Mouse (Mus musculus) kidney, embryonic 16.5 days (tissue): ENCODE data around the gene Epn2. TPM values are rescaled to one million over a fixed set of nuclear protein-coding genes. Genes with fewer than 3 reads are reported as not detected.

Experiments used
- ATAC-seq: fragments of 200-750 bp; cut with Nextera tagmentation; 2 replicates; pipeline ENCODE4 v1.8.0; 2017; ENCODE audit warnings: moderate TSS enrichment; ENCODE audit not compliant: low FRiP score, low TSS enrichment
- H3K27ac ChIP-seq: fragments of 300-500 bp; sonication (generic); 2 replicates; pipeline ENCODE4 v1.5.1; 2014; ENCODE audit warnings: low read length
- H3K27me3 ChIP-seq: fragments of 300-500 bp; sonication (generic); 2 replicates; pipeline ENCODE4 v1.6.1; 2014; ENCODE audit warnings: low read length, control low read depth, mixed read lengths; ENCODE audit not compliant: insufficient read depth
- H3K36me3 ChIP-seq: fragments of 300-500 bp; sonication (generic); 2 replicates; pipeline ENCODE4 v1.6.1; 2014; ENCODE audit warnings: low read length, control low read depth, mixed read lengths; ENCODE audit not compliant: insufficient read depth
- H3K4me1 ChIP-seq: fragments of 300-500 bp; sonication (generic); 2 replicates; pipeline ENCODE4 v1.6.1; 2014; ENCODE audit warnings: low read length, control low read depth, mixed read lengths; ENCODE audit not compliant: insufficient read depth
- H3K4me2 ChIP-seq: fragments of 300-500 bp; sonication (generic); replicated peaks from 2 replicates; pipeline ENCODE4 v1.6.1; 2014; ENCODE audit warnings: low read depth, low read length
- H3K4me3 ChIP-seq: fragments of 300-500 bp; sonication (generic); 2 replicates; pipeline ENCODE4 v1.5.1; 2014; ENCODE audit warnings: mild to moderate bottlenecking, low read length
- H3K9ac ChIP-seq: fragments of 300-500 bp; sonication (generic); replicated peaks from 2 replicates; pipeline ENCODE4 v1.6.1; 2014; ENCODE audit warnings: low read length
- H3K9me3 ChIP-seq: fragments of 300-500 bp; sonication (generic); 2 replicates; pipeline ENCODE4 v1.6.1; 2016; ENCODE audit warnings: low read length, control low read depth
- WGBS: fragments of 180-500 bp; shearing (Covaris S2); extraction: QIAGEN DNeasy Blood & Tissue Kit; methylation state at CpG from one replicate; pipeline ENCODE4 v1.1.7; 2014; 5-methylcytosine and 5-hydroxymethylcytosine counted together
- polyA plus RNA-seq: library from polyadenylated mRNA; unstranded; fragments of >200 nt; fragmentation: Nextera tagmentation; extraction: Ambion mirVana; gene quantifications from 2 replicates; pipeline ENCODE4 v1.2.1, GENCODE M21; 2015

The Epn2 gene
- polyA plus RNA-seq, 1 experiment from 2014 or later, result 25.0 TPM

DNA sequence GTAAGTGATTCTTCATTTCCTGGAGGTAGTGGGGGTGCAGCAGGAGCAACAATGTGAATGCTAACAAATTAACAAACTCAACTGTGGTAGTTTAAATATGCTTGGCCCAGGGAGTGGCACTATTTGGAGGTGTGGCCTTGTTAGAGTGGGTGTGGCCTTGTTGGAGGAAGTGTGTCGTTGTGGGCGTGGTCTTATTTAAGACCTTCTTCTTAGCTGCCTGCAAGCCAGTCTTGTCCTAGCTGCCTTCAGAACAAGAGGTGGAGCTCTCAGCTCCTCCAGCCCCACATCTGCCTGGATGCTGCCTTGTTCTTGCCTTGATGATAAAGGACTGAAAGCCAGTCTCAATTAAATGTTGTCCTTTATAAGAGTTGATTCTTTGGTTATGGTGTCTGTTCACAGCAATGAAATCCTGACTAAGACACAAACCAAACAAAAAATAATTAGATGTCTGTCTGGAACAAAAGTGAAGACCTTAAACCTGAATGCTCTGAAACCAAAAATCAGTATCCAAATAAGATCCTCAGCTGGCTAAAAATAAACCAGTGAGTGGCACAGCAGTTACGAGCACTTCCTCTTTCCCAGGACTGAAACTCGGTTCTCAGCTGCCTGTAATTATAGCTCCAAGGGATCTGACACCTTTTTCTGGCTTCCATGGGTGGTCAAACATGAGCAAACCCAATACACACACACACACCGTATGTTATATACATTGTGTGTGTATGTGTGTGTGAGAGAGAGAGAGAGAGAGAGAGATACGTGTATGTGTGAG, 80.6 kb downstream of the Epn2 start:
- no peak for ATAC-seq
- Histone ChIP-seq H3K9me3 (no peaks in the 10 kb centered on the region), H3K27ac (no peak overlapping the region), H3K4me3 (no peak overlapping the region), H3K27me3 (no peaks in the 10 kb centered on the region), H3K36me3 (no peaks in the 10 kb centered on the region), H3K4me2 (no peak overlapping the region), H3K4me1 (peaks cover 5% of the 10 kb centered on the region; the same call in 1 of the 2 replicates), H3K9ac (no peak overlapping the region)
- 61% methylated on average over 6 of the region's 6 CpGs for WGBS

GRCm38 (mm10) chr11:61497490-61497889, 82.0 kb downstream of the Epn2 start:
- WGBS, result 86% methylated on average over 1 of the region's 1 CpGs
- Histone ChIP-seq H3K36me3 (peaks cover 3% of the 10 kb centered on the region; the same call in 1 of the 2 replicates), H3K27ac (no peak overlapping the region), H3K27me3 (no peaks in the 10 kb centered on the region), H3K4me2 (no peak overlapping the region), H3K4me3 (no peak overlapping the region), H3K4me1 (peaks cover 14% of the 10 kb centered on the region), H3K9me3 (no peaks in the 10 kb centered on the region), H3K9ac (no peak overlapping the region)
- no peak for ATAC-seq

- peak overlapping the region; percentile 91; the same call in 1 of the 2 replicates for H3K27ac ChIP-seq
- H3K27me3 ChIP-seq, result no peaks in the 10 kb centered on the region
- no peak overlapping the region for H3K4me2 ChIP-seq
- ATAC-seq, result no peak
- H3K4me1 ChIP-seq, result peaks cover 19% of the 10 kb centered on the region
- WGBS, result 83% methylated on average over 2 of the region's 2 CpGs
- H3K4me3 ChIP-seq, result no peak overlapping the region
- no peaks in the 10 kb centered on the region for H3K9me3 ChIP-seq
- H3K9ac ChIP-seq, result no peak overlapping the region; the same call in 1 of the 2 replicates
- H3K36me3 ChIP-seq, result peaks cover 23% of the 10 kb centered on the region
Measured at GRCm38 (mm10) chr11:61495528-61495927, 84.0 kb downstream of the Epn2 start.

DNA sequence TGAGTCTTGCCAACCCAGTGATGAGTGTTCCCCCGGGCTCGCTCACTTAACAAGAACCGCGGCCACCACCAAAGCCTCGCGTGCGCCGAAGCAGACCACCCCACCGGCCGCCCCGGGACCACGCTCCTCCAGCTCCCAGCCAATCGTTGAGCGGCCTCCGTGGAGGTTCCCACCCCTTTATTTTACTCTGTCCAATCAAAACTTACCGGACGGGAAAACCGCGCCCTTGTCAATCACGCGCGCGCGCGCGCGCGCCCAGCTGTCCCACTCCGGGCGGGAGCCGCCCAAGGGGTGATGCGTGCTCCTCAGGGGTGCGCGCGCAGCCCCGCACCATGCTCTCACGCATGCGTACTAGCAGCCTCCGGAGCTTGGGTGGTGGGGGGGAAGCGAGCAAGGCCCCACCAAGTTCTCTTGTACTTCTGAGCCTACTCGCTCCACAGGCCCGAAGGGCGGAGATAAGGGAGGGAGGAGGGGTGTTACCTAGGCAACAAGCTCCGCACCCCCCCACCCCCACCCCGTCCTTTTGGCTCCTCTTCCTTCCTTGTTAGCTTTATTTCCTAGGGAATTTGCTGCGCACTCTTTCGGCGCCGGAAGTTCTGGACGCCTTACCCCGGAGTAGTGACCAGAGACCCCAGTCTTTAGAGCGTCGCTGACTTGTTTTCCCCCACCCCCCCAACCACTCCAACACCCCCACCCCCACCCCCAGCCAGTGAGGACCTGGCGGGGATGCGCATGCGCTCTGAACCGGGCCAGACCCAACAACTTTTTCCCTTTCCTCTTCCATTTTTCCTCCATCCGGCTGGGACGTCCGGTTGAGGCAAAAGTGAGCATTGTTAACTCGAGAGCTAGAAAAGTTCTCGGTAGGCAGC, 85.1 kb downstream of the Epn2 start, which contains the start of gene Mapk7:
Mapk7 (minus strand) TSS at position 278 of the 869 bp plus-strand sequence.
- no peaks in the 10 kb centered on the region for H3K27me3 ChIP-seq
- peak within 1 kb of the TSS; percentile 98 for H3K4me3 ChIP-seq
- under 1% methylated on average over 62 of the region's 62 CpGs for WGBS
- peak within 1 kb of the TSS; percentile 85 for H3K4me2 ChIP-seq
- peaks cover 24% of the 10 kb centered on the region for H3K4me1 ChIP-seq
- peak within 1 kb of the TSS; percentile 94 for H3K9ac ChIP-seq
- peaks cover 34% of the 10 kb centered on the region for H3K36me3 ChIP-seq
- peak within 1 kb of the TSS; percentile 91 for H3K27ac ChIP-seq
- H3K9me3 ChIP-seq, result no peaks in the 10 kb centered on the region
- ATAC-seq, result peak; percentile 95

DNA sequence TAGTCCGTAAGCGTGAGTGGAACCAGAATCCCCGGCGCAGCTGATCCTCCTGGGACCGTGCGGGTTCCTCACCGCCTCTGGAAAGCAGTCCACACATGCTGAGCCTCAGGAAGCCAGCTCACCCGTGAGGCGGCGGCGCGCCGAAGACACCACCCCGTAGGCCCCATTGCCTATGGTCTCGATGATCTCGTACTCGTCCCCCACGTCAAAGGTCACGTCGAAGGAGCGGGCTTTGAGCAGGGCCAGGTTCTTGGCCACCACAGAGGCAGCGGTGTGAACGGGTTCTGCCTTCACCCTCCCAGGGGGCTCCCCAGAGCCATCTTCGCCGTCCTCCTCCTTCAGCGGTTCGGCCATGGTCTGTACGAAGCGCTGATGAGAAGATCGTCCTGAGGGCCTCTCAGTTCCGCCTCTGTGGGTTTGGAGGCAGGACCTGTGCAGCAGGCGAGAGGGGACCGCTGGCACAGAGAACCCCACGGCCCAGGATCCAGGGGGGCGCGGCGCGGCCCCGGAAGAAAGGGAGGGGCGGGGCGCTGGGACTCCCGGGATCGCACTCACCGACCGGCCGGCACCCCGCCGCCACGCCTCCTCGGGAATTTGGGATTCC, 85.9 kb downstream of the Epn2 start:
- peaks cover 42% of the 10 kb centered on the region for H3K36me3 ChIP-seq
- under 1% methylated on average over 46 of the region's 50 CpGs for WGBS
- H3K9me3 ChIP-seq, result no peaks in the 10 kb centered on the region
- H3K4me1 ChIP-seq, result peaks cover 24% of the 10 kb centered on the region
- no peaks in the 10 kb centered on the region for H3K27me3 ChIP-seq
- H3K4me2 ChIP-seq, result peak overlapping the region; percentile 85
- peak; percentile 67 for ATAC-seq
- H3K27ac ChIP-seq, result peak overlapping the region; percentile 81
- H3K9ac ChIP-seq, result peak overlapping the region; percentile 94
- H3K4me3 ChIP-seq, result peak overlapping the region; percentile 98

DNA sequence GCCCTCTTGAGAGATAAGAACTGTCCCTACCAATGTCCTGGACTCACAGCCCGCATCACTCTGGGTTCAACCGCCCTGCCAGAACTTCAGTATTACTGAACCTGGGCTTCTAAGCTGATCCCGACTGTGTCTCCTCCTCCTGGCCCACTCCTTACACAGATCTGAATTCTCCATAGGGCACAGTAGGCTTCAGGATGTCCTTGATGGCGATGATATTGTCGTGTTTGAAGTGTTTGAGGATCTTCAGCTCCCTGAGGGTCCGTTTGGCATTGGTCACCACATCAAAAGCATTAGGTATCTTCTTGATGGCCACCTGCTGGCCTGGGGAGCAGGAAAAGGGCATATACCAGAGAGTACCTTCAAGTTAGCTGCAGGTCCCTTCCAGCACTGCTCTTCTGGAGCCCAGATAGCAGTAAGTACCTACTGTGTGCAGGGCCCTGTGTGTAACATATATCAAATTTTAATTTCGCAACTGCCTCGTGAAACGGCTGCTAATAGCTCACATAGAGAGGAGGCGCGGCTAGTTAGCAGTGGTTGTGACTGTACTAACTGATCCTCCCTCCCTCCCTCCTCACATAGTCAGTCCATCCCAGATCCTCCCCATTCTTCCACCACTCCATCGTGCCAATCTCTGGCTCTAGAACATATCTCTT, 86.6 kb downstream of the Epn2 start:
- Histone ChIP-seq H3K27me3 (no peaks in the 10 kb centered on the region), H3K4me3 (peak overlapping the region; percentile 98), H3K36me3 (peaks cover 49% of the 10 kb centered on the region), H3K4me1 (peaks cover 27% of the 10 kb centered on the region), H3K9me3 (no peaks in the 10 kb centered on the region), H3K27ac (no peak overlapping the region), H3K9ac (peak overlapping the region; percentile 94), H3K4me2 (peak overlapping the region; percentile 85)
- ATAC-seq, result no peak
- WGBS, result 67% methylated on average over 12 of the region's 12 CpGs

DNA sequence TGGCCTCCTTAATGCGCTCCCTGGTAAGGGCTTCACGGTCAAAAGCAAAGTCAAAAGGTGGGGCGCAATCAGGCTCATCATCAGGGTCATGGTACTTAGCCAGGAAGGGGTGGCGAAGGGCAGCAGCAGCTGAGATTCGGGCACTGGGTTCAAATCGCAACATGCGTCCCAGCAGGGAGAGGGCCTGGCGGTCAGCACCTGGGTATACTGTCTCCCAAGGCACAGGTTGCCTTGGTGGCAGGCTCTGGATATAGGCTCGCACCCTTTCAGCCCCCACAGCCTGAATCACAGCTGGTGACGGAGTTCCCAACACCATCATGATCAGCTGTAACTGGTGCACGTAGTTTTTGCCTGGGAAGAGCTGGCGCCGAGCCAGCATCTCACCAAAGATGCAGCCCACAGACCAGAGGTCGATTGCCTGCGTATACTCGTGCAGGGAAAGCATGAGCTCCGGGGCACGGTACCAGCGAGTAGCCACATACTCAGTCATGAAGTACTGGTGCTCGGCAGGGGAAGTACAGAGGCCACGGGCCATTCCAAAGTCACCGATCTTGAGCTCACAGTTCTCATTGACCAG, 88.5 kb downstream of the Epn2 start:
- no peak for ATAC-seq
- H3K4me3 ChIP-seq, result no peak overlapping the region
- peaks cover 52% of the 10 kb centered on the region for H3K36me3 ChIP-seq
- H3K4me2 ChIP-seq, result no peak overlapping the region
- 91% methylated on average over 22 of the region's 22 CpGs for WGBS
- no peak overlapping the region for H3K27ac ChIP-seq
- no peaks in the 10 kb centered on the region for H3K9me3 ChIP-seq
- peaks cover 45% of the 10 kb centered on the region for H3K4me1 ChIP-seq
- no peak overlapping the region for H3K9ac ChIP-seq
- H3K27me3 ChIP-seq, result no peaks in the 10 kb centered on the region

- Histone ChIP-seq H3K27me3 (no peaks in the 10 kb centered on the region), H3K4me3 (no peak overlapping the region), H3K9ac (no peak overlapping the region), H3K27ac (no peak overlapping the region), H3K36me3 (peaks cover 52% of the 10 kb centered on the region), H3K9me3 (no peaks in the 10 kb centered on the region), H3K4me2 (no peak overlapping the region), H3K4me1 (peaks cover 51% of the 10 kb centered on the region)
- no peak for ATAC-seq
- WGBS, result 91% methylated on average over 8 of the region's 8 CpGs
Measured at GRCm38 (mm10) chr11:61489874-61490273, 89.6 kb downstream of the Epn2 start.

GRCm38 (mm10) chr11:61489085-61489484, 90.4 kb downstream of the Epn2 start:
- H3K27me3 ChIP-seq, result no peaks in the 10 kb centered on the region
- no peak overlapping the region for H3K4me3 ChIP-seq
- peaks cover 57% of the 10 kb centered on the region for H3K4me1 ChIP-seq
- no peak for ATAC-seq
- peaks cover 52% of the 10 kb centered on the region for H3K36me3 ChIP-seq
- no peak overlapping the region for H3K27ac ChIP-seq
- 89% methylated on average over 2 of the region's 2 CpGs for WGBS
- no peak overlapping the region; the same call in 1 of the 2 replicates for H3K9ac ChIP-seq
- H3K4me2 ChIP-seq, result no peak overlapping the region
- no peaks in the 10 kb centered on the region for H3K9me3 ChIP-seq
